Mouse (Mus musculus) lung, postnatal 14 days (tissue): ENCODE measurements at regions not wholly inside any gene's neighbourhood (a gene's known extent, or its start where the extent isn't known, plus 50 kb on each side); places are given as distances from the start of the nearest gene placed in this dataset.

Experiments
- DNase-seq: peaks from one replicate; pipeline ENCODE4 v3.0.0; 2021

- no peak for DNase-seq
These were observed 69.0 kb upstream of the Atrnl1 start for GRCm38 (mm10) chr19:57541693-57542314.

- DNase-seq: no peak
These were observed 68.3 kb upstream of the Atrnl1 start for GRCm38 (mm10) chr19:57542506-57542905.

- DNase-seq: peak; percentile 5
These were observed 67.1 kb upstream of the Atrnl1 start for GRCm38 (mm10) chr19:57543681-57544214.

- no peak for DNase-seq
These were observed 66.5 kb upstream of the Atrnl1 start for GRCm38 (mm10) chr19:57544229-57544879.

- no peak for DNase-seq
These were observed 65.8 kb upstream of the Atrnl1 start for GRCm38 (mm10) chr19:57545071-57545470.

GRCm38 (mm10) chr19:57546039-57546438 is 64.8 kb upstream of the Atrnl1 start:
- DNase-seq: peak; percentile 8

GRCm38 (mm10) chr19:57546519-57546918 is 64.3 kb upstream of the Atrnl1 start:
- DNase-seq: no peak

- no peak for DNase-seq
These were observed 62.7 kb upstream of the Atrnl1 start for GRCm38 (mm10) chr19:57548093-57548492.

- no peak for DNase-seq
These were observed 62.2 kb upstream of the Atrnl1 start for GRCm38 (mm10) chr19:57548661-57549060.

GRCm38 (mm10) chr19:57552964-57553740 is 57.7 kb upstream of the Atrnl1 start:
- DNase-seq: no peak

- DNase-seq: no peak
These were observed 56.7 kb upstream of the Atrnl1 start for GRCm38 (mm10) chr19:57554086-57554485.

GRCm38 (mm10) chr19:57555313-57555712 is 55.5 kb upstream of the Atrnl1 start:
- no peak for DNase-seq

- DNase-seq: no peak
These were observed 52.3 kb upstream of the Atrnl1 start for GRCm38 (mm10) chr19:57558420-57558967.

GRCm38 (mm10) chr19:57560757-57561156 is 50.1 kb upstream of the Atrnl1 start:
- DNase-seq: no peak
